In genomic region chr13:97341218-97341889, GRCm38 (mm10) we compare ENCODE assay signal across 16 mouse cellular contexts.
DNase-seq lines count a peak whose midpoint lies in the region; ATAC-seq and TF ChIP-seq lines count a peak whose summit lies in the region.
"Had no signal": no experiment of that assay in that cellular context is flagged by ENCODE, and none has a peak within 500 bp of the region (broad histone marks: within the 10 kb centered on the region; RNA-seq: fewer than 3 reads in every experiment).

No protein-coding gene starts in this region.

- DNase-seq in adrenal gland, postnatal 14 days = peak; percentile 30
- no peak for DNase-seq in adrenal gland, adult (ENCODE audit: inconsistent age in 2 of 2, low spot score in 1 of 2)
- peak; percentile 73 for DNase-seq in kidney, adult 2 months
- no peak for DNase-seq in kidney, postnatal 10 days
- DNase-seq in gonadal fat pad, adult 2 months (ENCODE audit: low read depth) = peak; percentile 42
- DNase-seq in hindbrain, postnatal 0 days (ENCODE audit: low spot score) = no peak
- DNase-seq in hindbrain, embryonic 10.5 days (ENCODE audit: low spot score) = no peak
- DNase-seq: adrenal gland, postnatal 25 days; liver, embryonic 13.5 days; right cerebral cortex, postnatal 14 days had no signal

- no peaks in the 10 kb centered on the region for H3K27me3 ChIP-seq in kidney, adult 2 months (replicated peaks; ENCODE audit: control insufficient read depth, insufficient read depth, low read length)
- H3K27me3 ChIP-seq in small intestine, adult 2 months (ENCODE audit: control insufficient read depth, insufficient read depth, low read length) = no peaks in the 10 kb centered on the region
- H3K27me3 ChIP-seq in hindbrain, postnatal 0 days (ENCODE audit: insufficient read depth, low read length) = no peaks in the 10 kb centered on the region
- H3K27me3 ChIP-seq in hindbrain, embryonic 10.5 days (ENCODE audit: insufficient read depth, poor library complexity, severe bottlenecking) = no peaks in the 10 kb centered on the region
- H3K27me3 ChIP-seq: hindbrain, embryonic 13.5 days; liver, embryonic 13.5 days; neural tube, embryonic 12.5 days had no signal

- peaks cover 8% of the 10 kb centered on the region; the same call in 1 of the 2 replicates for H3K4me1 ChIP-seq in kidney, adult 2 months (ENCODE audit: control insufficient read depth, insufficient read depth, low read length)
- H3K4me1 ChIP-seq in small intestine, adult 2 months (ENCODE audit: control insufficient read depth, insufficient read depth, insufficient read length, low read length) = peaks cover 14% of the 10 kb centered on the region; the same call in 1 of the 2 replicates
- H3K4me1 ChIP-seq in hindbrain, postnatal 0 days (ENCODE audit: insufficient read depth, low read length) = no peaks in the 10 kb centered on the region
- peaks cover 22% of the 10 kb centered on the region for H3K4me1 ChIP-seq in hindbrain, embryonic 10.5 days (replicated peaks)
- H3K4me1 ChIP-seq: liver, embryonic 13.5 days had no signal

- TF ChIP-seq POLR2A in kidney, adult 2 months (IDR thresholded peaks at IDR 0.05; ENCODE audit: low read depth, low read length) = no peak
- no peak for TF ChIP-seq POLR2A in small intestine, adult 2 months (IDR thresholded peaks at IDR 0.05; ENCODE audit: low read depth, low read length)

- H3K36me3 ChIP-seq in kidney, adult 2 months (ENCODE audit: control insufficient read depth, insufficient read depth, low read length) = no peaks in the 10 kb centered on the region
- H3K36me3 ChIP-seq in small intestine, adult 2 months (ENCODE audit: control insufficient read depth, insufficient read depth, low read length) = no peaks in the 10 kb centered on the region
- no peaks in the 10 kb centered on the region for H3K36me3 ChIP-seq in hindbrain, postnatal 0 days (ENCODE audit: insufficient read depth, low read length)
- H3K36me3 ChIP-seq in hindbrain, embryonic 10.5 days = no peaks in the 10 kb centered on the region
- H3K36me3 ChIP-seq: forebrain, embryonic 10.5 days; G1E; hindbrain, embryonic 13.5 days; liver, embryonic 13.5 days; neural tube, embryonic 12.5 days had no signal

- H3K4me3 ChIP-seq in kidney, adult 2 months (ENCODE audit: insufficient read depth, low read depth, low read length) = no peak overlapping the region
- no peak overlapping the region for H3K4me3 ChIP-seq in small intestine, adult 2 months (ENCODE audit: low read depth, low read length)
- no peak overlapping the region for H3K4me3 ChIP-seq in hindbrain, postnatal 0 days (ENCODE audit: low read length)
- no peak overlapping the region for H3K4me3 ChIP-seq in hindbrain, embryonic 10.5 days
- H3K4me3 ChIP-seq: forebrain, embryonic 10.5 days; hindbrain, embryonic 13.5 days; liver, embryonic 13.5 days; neural tube, embryonic 12.5 days had no signal

- no peak overlapping the region for H3K4me2 ChIP-seq in hindbrain, postnatal 0 days (ENCODE audit: low read depth, low read length)
- H3K4me2 ChIP-seq: heart, embryonic 11.5 days; hindbrain, embryonic 13.5 days; liver, embryonic 13.5 days; neural tube, embryonic 12.5 days had no signal

- 39% methylated on average over 7 of the region's 7 CpGs for WGBS in kidney, adult 2 months
- WGBS in small intestine, adult 2 months = 21% methylated on average over 7 of the region's 7 CpGs
- 61% methylated on average over 7 of the region's 7 CpGs for WGBS in hindbrain, postnatal 0 days
- 69% methylated on average over 7 of the region's 7 CpGs for WGBS in hindbrain, embryonic 10.5 days

- TF ChIP-seq CTCF in kidney, adult 2 months (conservative IDR thresholded peaks at IDR 0.05; ENCODE audit: insufficient read depth, insufficient read length, low read depth, low read length) = no peak
- no peak for TF ChIP-seq CTCF in small intestine, adult 2 months (IDR thresholded peaks at IDR 0.05; ENCODE audit: extremely low read depth, insufficient read length, insufficient replicate concordance, low read depth, low read length)
- no peak for TF ChIP-seq CTCF in hindbrain, postnatal 0 days (IDR thresholded peaks at IDR 0.05; ENCODE audit: low read depth)

- peak overlapping the region; percentile 51; the same call in 1 of the 2 replicates for H3K27ac ChIP-seq in kidney, adult 2 months (ENCODE audit: insufficient read depth, low read depth, low read length)
- peak overlapping the region; percentile 41 for H3K27ac ChIP-seq in small intestine, adult 2 months (ENCODE audit: insufficient read depth, low read depth, low read length)
- H3K27ac ChIP-seq in hindbrain, postnatal 0 days = no peak overlapping the region
- no peak overlapping the region for H3K27ac ChIP-seq in hindbrain, embryonic 10.5 days
- H3K27ac ChIP-seq: forebrain, embryonic 10.5 days; hindbrain, embryonic 13.5 days; liver, embryonic 13.5 days; neural tube, embryonic 12.5 days had no signal

- no peak overlapping the region for H3K9ac ChIP-seq in hindbrain, postnatal 0 days (replicated peaks; ENCODE audit: low read length)
- H3K9ac ChIP-seq: hindbrain, embryonic 13.5 days; liver, embryonic 13.5 days; neural tube, embryonic 12.5 days had no signal

- ATAC-seq in hindbrain, postnatal 0 days = no peak

- H3K9me3 ChIP-seq in hindbrain, postnatal 0 days (ENCODE audit: low read length) = no peaks in the 10 kb centered on the region
- no peaks in the 10 kb centered on the region for H3K9me3 ChIP-seq in hindbrain, embryonic 10.5 days
- H3K9me3 ChIP-seq: G1E; hindbrain, embryonic 13.5 days; liver, embryonic 13.5 days; neural tube, embryonic 12.5 days had no signal

Comparison
In these comparisons a context has a peak if more than half of its experiments do, and no peak if none do; other contexts are left out.
1. DNase-seq: peak in adrenal gland, postnatal 14 days (single experiment), kidney, adult 2 months (single experiment) and gonadal fat pad, adult 2 months (single experiment); none in adrenal gland, adult (0 of 2), kidney, postnatal 10 days (single experiment), hindbrain, postnatal 0 days (single experiment) and hindbrain, embryonic 10.5 days (single experiment).
2. H3K27ac ChIP-seq: peak in kidney, adult 2 months (single experiment) and small intestine, adult 2 months (single experiment); none in hindbrain, postnatal 0 days (single experiment) and hindbrain, embryonic 10.5 days (single experiment).